Mouse (Mus musculus): ENCODE data around the gene Qtrt2. TPM values are rescaled to one million over a fixed set of nuclear protein-coding genes. Genes with fewer than 3 reads are reported as not detected.
A peak's percentile ranks its signal among the peaks of the same experiment; 100 is the strongest.

The Qtrt2 gene
- polyA plus RNA-seq, 1 experiment from 2014 or later = 23.3 TPM

- no peak overlapping the region for H3K9ac ChIP-seq
- no peak for ATAC-seq (ENCODE audit: low FRiP score)
- 90% methylated on average over 7 of the region's 7 CpGs for WGBS
- peaks cover 46% of the 10 kb centered on the region for H3K36me3 ChIP-seq (replicated peaks; ENCODE audit: control insufficient read depth, insufficient read depth)
- DNase-seq (ENCODE audit: low spot score) = no peak
- no peaks in the 10 kb centered on the region for H3K4me1 ChIP-seq (replicated peaks; ENCODE audit: control insufficient read depth, insufficient read depth, low read length)
- H3K27me3 ChIP-seq (ENCODE audit: control insufficient read depth, insufficient read depth, low read length) = no peaks in the 10 kb centered on the region
- no peak overlapping the region for H3K27ac ChIP-seq
- H3K4me3 ChIP-seq (replicated peaks; ENCODE audit: low read length) = no peak overlapping the region
- H3K9me3 ChIP-seq (ENCODE audit: control insufficient read depth, low read length) = no peaks in the 10 kb centered on the region
- H3K4me2 ChIP-seq (replicated peaks) = no peak overlapping the region
Measured at GRCm38 (mm10) chr16:43871419-43871818, 55.2 kb downstream of the Qtrt2 start.

DNA sequence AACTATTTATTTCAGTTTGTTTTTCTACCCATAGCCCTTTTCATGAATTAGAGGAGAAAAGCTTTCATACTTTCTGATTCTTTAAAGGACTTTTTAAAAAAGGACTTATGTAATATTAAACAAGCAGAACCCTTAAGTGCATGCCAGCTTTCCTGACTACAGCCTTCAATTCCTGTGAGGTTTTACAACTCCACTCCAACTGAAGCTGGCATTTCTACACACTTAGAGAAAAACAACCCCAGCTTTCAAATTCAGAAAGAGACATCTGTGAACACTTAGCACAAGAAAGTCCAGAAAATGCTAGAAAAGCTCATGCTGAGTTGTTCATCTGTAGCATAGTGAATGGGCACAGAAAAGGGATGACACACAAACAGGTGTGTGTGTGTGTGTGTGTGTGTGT lies 56.8 kb downstream of the Qtrt2 start:
- ATAC-seq (ENCODE audit: low FRiP score) = no peak

DNA sequence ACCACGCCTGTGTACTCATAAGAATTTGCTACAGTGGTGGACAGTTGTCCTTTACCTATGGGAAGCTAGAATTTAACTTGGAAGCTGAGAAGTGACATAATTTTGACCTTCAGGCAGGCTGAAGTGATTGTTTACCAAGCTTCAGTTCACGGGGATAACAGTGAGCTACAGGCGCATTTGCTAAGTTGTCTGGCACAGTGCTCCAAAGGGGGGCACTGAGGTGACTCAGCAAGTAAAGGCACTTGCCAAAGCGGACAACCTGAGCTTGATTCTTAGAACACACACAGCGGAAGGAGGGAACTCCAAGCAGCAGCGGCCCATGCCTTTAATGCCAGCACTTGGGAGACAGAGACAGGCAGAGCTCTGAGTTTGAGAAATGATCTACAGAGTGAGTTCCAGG lies 66.0 kb downstream of the Qtrt2 start:
- Histone ChIP-seq H3K27me3 (ENCODE audit: control insufficient read depth, insufficient read depth, low read length) (no peaks in the 10 kb centered on the region), H3K9me3 (ENCODE audit: control insufficient read depth, low read length) (no peaks in the 10 kb centered on the region), H3K4me1 (replicated peaks; ENCODE audit: control insufficient read depth, insufficient read depth, low read length) (no peaks in the 10 kb centered on the region), H3K4me3 (replicated peaks; ENCODE audit: low read length) (no peak overlapping the region), H3K27ac (no peak overlapping the region), H3K36me3 (replicated peaks; ENCODE audit: control insufficient read depth, insufficient read depth) (peaks cover 25% of the 10 kb centered on the region), H3K9ac (no peak overlapping the region), H3K4me2 (replicated peaks) (no peak overlapping the region)
- 79% methylated on average over 6 of the region's 6 CpGs for WGBS
- ATAC-seq (ENCODE audit: low FRiP score) (no peak), DNase-seq (ENCODE audit: low spot score) (no peak)

More for the DNA sequence above, 56.8 kb downstream of the Qtrt2 start:
- H3K4me3 ChIP-seq (replicated peaks; ENCODE audit: low read length) = no peak overlapping the region
- peaks cover 31% of the 10 kb centered on the region for H3K36me3 ChIP-seq (replicated peaks; ENCODE audit: control insufficient read depth, insufficient read depth)
- H3K4me1 ChIP-seq (replicated peaks; ENCODE audit: control insufficient read depth, insufficient read depth, low read length) = no peaks in the 10 kb centered on the region
- no peaks in the 10 kb centered on the region for H3K27me3 ChIP-seq (ENCODE audit: control insufficient read depth, insufficient read depth, low read length)
- H3K4me2 ChIP-seq (replicated peaks) = no peak overlapping the region
- DNase-seq (ENCODE audit: low spot score) = no peak
- H3K9ac ChIP-seq = no peak overlapping the region
- no peaks in the 10 kb centered on the region for H3K9me3 ChIP-seq (ENCODE audit: control insufficient read depth, low read length)
- 0 out of 2 replicates have a peak overlapping the region, but pooled peaks have one; percentile 16 for H3K27ac ChIP-seq

- DNase-seq (ENCODE audit: low spot score) (no peak), ATAC-seq (ENCODE audit: low FRiP score) (no peak)
- 83% methylated on average over 5 of the region's 5 CpGs for WGBS
- no peak overlapping the region for H3K9ac ChIP-seq
- no peak overlapping the region for H3K4me2 ChIP-seq (replicated peaks)
- no peak overlapping the region for H3K27ac ChIP-seq
- peaks cover 21% of the 10 kb centered on the region for H3K36me3 ChIP-seq (replicated peaks; ENCODE audit: control insufficient read depth, insufficient read depth)
- H3K9me3 ChIP-seq (ENCODE audit: control insufficient read depth, low read length) = no peaks in the 10 kb centered on the region
- H3K4me1 ChIP-seq (replicated peaks; ENCODE audit: control insufficient read depth, insufficient read depth, low read length) = no peaks in the 10 kb centered on the region
- no peak overlapping the region for H3K4me3 ChIP-seq (replicated peaks; ENCODE audit: low read length)
- H3K27me3 ChIP-seq (ENCODE audit: control insufficient read depth, insufficient read depth, low read length) = no peaks in the 10 kb centered on the region
Measured at GRCm38 (mm10) chr16:43858941-43859476, 67.6 kb downstream of the Qtrt2 start.

- no peaks in the 10 kb centered on the region for H3K4me1 ChIP-seq (replicated peaks; ENCODE audit: control insufficient read depth, insufficient read depth, low read length)
- ATAC-seq (ENCODE audit: low FRiP score) = no peak
- no peak overlapping the region for H3K4me2 ChIP-seq (replicated peaks)
- H3K27me3 ChIP-seq (ENCODE audit: control insufficient read depth, insufficient read depth, low read length) = no peaks in the 10 kb centered on the region
- no peak overlapping the region for H3K9ac ChIP-seq
- no peak overlapping the region for H3K27ac ChIP-seq
- no peak for DNase-seq (ENCODE audit: low spot score)
- H3K4me3 ChIP-seq (replicated peaks; ENCODE audit: low read length) = no peak overlapping the region
- H3K9me3 ChIP-seq (ENCODE audit: control insufficient read depth, low read length) = no peaks in the 10 kb centered on the region
- H3K36me3 ChIP-seq (replicated peaks; ENCODE audit: control insufficient read depth, insufficient read depth) = no peaks in the 10 kb centered on the region
- 52% methylated on average over 1 of the region's 1 CpGs for WGBS
Measured at GRCm38 (mm10) chr16:43849839-43850238, 76.8 kb downstream of the Qtrt2 start.

DNA sequence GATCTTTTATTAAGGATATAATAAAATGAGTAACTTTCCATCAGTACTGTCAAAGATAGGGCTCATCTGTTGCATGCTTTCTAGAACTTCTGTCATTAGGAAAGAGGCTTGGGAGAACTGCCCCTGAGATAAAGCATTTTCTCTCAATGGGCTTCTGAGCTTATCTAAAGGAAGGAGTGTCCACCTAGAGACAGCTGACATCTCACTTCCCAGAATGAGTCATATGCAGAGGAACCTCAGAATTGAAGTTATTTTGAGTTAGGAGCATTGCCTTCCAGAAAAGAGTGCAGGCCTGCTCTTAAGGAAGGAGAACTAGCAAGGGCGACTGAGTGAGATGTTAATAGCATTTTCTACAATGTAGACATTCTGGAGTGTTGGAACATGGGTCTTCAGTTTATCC lies 85.4 kb downstream of the Qtrt2 start:
- DNase-seq (ENCODE audit: low spot score) (no peak), ATAC-seq (ENCODE audit: low FRiP score) (no peak)
- Histone ChIP-seq H3K9me3 (ENCODE audit: control insufficient read depth, low read length) (no peaks in the 10 kb centered on the region), H3K27ac (no peak overlapping the region), H3K27me3 (ENCODE audit: control insufficient read depth, insufficient read depth, low read length) (no peaks in the 10 kb centered on the region), H3K4me1 (replicated peaks; ENCODE audit: control insufficient read depth, insufficient read depth, low read length) (no peaks in the 10 kb centered on the region), H3K4me3 (replicated peaks; ENCODE audit: low read length) (no peak overlapping the region), H3K9ac (no peak overlapping the region), H3K4me2 (replicated peaks) (no peak overlapping the region), H3K36me3 (replicated peaks; ENCODE audit: control insufficient read depth, insufficient read depth) (no peaks in the 10 kb centered on the region)
- WGBS = 92% methylated on average over 1 of the region's 1 CpGs

DNA sequence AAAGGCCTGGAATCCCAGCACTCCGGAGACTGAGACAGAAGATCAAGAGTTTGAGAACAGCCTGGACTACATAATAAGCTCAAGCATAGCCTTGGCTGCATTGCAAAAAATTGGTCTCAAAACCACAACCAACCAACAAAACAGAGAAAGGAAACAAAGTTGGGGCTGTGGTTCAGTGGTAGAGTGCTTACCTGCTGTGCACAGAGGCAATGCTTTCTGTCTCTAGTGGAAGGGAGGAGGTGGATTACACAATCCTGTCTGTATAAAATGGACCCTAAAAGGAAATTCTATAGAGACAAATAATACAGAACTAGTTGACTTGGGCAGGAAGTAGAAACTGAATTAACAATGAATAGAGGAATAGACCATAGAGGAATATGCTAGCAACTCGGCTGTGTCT lies 94.7 kb downstream of the Qtrt2 start:
- H3K9ac ChIP-seq = no peak overlapping the region
- WGBS = 93% methylated on average over 2 of the region's 2 CpGs
- H3K9me3 ChIP-seq (ENCODE audit: control insufficient read depth, low read length) = no peaks in the 10 kb centered on the region
- ATAC-seq (ENCODE audit: low FRiP score) (no peak), DNase-seq (ENCODE audit: low spot score) (no peak)
- H3K4me1 ChIP-seq (replicated peaks; ENCODE audit: control insufficient read depth, insufficient read depth, low read length) = no peaks in the 10 kb centered on the region
- no peak overlapping the region for H3K4me2 ChIP-seq (replicated peaks)
- H3K4me3 ChIP-seq (replicated peaks; ENCODE audit: low read length) = no peak overlapping the region
- no peaks in the 10 kb centered on the region for H3K27me3 ChIP-seq (ENCODE audit: control insufficient read depth, insufficient read depth, low read length)
- H3K27ac ChIP-seq = no peak overlapping the region
- no peaks in the 10 kb centered on the region for H3K36me3 ChIP-seq (replicated peaks; ENCODE audit: control insufficient read depth, insufficient read depth)

- ATAC-seq (ENCODE audit: low FRiP score) (peak; percentile 51; the same call in 1 of the 2 replicates), DNase-seq (ENCODE audit: low spot score) (no peak)
Measured at GRCm38 (mm10) chr16:43827492-43827891, 99.1 kb downstream of the Qtrt2 start.

DNA sequence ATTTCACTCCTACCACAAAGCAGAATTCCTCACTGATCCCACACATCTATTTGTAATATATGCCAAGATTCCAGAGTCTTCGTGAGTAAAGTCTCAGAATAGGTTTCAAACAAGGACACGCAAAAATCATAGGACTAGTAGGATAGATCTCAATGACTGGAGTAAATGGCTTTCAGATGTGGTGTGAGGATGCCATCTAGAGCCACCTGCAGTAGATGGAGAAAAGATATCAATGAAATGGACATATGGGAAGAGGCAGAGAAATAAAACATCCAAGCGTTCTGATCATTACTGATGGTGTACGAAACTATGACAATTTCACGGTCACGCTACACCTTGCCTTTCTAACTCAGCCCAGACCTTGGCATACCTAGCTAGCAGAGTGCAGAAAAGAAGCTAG lies 108.2 kb downstream of the Qtrt2 start:
- no peak for DNase-seq (ENCODE audit: low spot score)
- H3K4me3 ChIP-seq (replicated peaks; ENCODE audit: low read length) = no peak overlapping the region
- H3K9ac ChIP-seq = no peak overlapping the region
- WGBS = 96% methylated on average over 6 of the region's 6 CpGs
- H3K9me3 ChIP-seq (ENCODE audit: control insufficient read depth, low read length) = no peaks in the 10 kb centered on the region
- no peak for ATAC-seq (ENCODE audit: low FRiP score)
- H3K4me2 ChIP-seq (replicated peaks) = no peak overlapping the region
- no peaks in the 10 kb centered on the region for H3K4me1 ChIP-seq (replicated peaks; ENCODE audit: control insufficient read depth, insufficient read depth, low read length)
- H3K27me3 ChIP-seq (ENCODE audit: control insufficient read depth, insufficient read depth, low read length) = no peaks in the 10 kb centered on the region
- H3K36me3 ChIP-seq (replicated peaks; ENCODE audit: control insufficient read depth, insufficient read depth) = no peaks in the 10 kb centered on the region
- no peak overlapping the region for H3K27ac ChIP-seq

More at GRCm38 (mm10) chr16:43827492-43827891, 99.1 kb downstream of the Qtrt2 start:
- Histone ChIP-seq H3K4me1 (replicated peaks; ENCODE audit: control insufficient read depth, insufficient read depth, low read length) (no peaks in the 10 kb centered on the region), H3K9ac (no peak overlapping the region), H3K27ac (peak overlapping the region; percentile 36; the same call in 1 of the 2 replicates), H3K27me3 (ENCODE audit: control insufficient read depth, insufficient read depth, low read length) (no peaks in the 10 kb centered on the region), H3K36me3 (replicated peaks; ENCODE audit: control insufficient read depth, insufficient read depth) (no peaks in the 10 kb centered on the region), H3K4me2 (replicated peaks) (no peak overlapping the region), H3K9me3 (ENCODE audit: control insufficient read depth, low read length) (no peaks in the 10 kb centered on the region), H3K4me3 (replicated peaks; ENCODE audit: low read length) (no peak overlapping the region)
- WGBS = 55% methylated on average over 3 of the region's 3 CpGs

GRCm38 (mm10) chr16:43816321-43816720 lies 110.3 kb downstream of the Qtrt2 start:
- H3K4me2 ChIP-seq (replicated peaks) = no peak overlapping the region

More at GRCm38 (mm10) chr16:43816321-43816720, 110.3 kb downstream of the Qtrt2 start:
- Histone ChIP-seq H3K27ac (no peak overlapping the region), H3K9ac (no peak overlapping the region), H3K9me3 (ENCODE audit: control insufficient read depth, low read length) (no peaks in the 10 kb centered on the region), H3K4me1 (replicated peaks; ENCODE audit: control insufficient read depth, insufficient read depth, low read length) (no peaks in the 10 kb centered on the region), H3K27me3 (ENCODE audit: control insufficient read depth, insufficient read depth, low read length) (no peaks in the 10 kb centered on the region), H3K36me3 (replicated peaks; ENCODE audit: control insufficient read depth, insufficient read depth) (no peaks in the 10 kb centered on the region), H3K4me3 (replicated peaks; ENCODE audit: low read length) (no peak overlapping the region)
- ATAC-seq (ENCODE audit: low FRiP score) = no peak
- no peak for DNase-seq (ENCODE audit: low spot score)
- WGBS = 81% methylated on average over 4 of the region's 5 CpGs

Measured in hindbrain, embryonic 14.5 days (tissue).